Mouse (Mus musculus): Measurements from ENCODE around the gene Ephx4. TPM values are rescaled to one million over a fixed set of nuclear protein-coding genes. Genes with fewer than 3 reads are reported as not detected.

Gene Ephx4
- total RNA-seq (2021) = under 1 TPM; 0.23 to 0.26 TPM
- 0.35 and 0.45 TPM in 2 replicates for polyA plus RNA-seq (2012; rRNA removed)
- long read RNA-seq = 0 reads

DNA sequence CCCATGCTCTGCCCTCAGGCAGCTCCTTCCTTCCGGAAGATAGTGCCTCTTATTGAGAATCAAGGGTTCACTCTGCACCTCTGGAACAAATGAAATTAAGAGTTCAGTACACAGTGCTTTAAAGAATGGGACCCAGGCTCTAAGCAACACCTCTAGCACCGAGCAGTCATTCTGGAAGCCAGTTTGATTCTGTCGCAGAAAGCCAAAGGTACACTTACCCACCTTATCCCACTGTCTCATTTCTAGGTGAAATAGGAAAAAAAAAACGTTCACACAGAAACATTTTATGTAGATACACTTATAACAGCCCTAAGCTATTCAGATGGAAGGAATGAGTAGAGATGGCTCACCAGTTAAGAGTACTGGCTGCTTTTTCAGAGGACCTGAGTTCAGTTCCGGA is at the start of gene Ephx4:
Gene Ephx4, plus strand, starts transcription at position 301 of the 400 bp plus-strand sequence.
- H3K36me3 ChIP-seq (ENCODE audit: control insufficient read depth, insufficient read depth, low read length) = no peaks in the 10 kb centered on the region
- H3K4me3 ChIP-seq = peak within 1 kb of the TSS; percentile 44
- H3K9ac ChIP-seq (ENCODE audit: low read depth, low read length) = peak within 1 kb of the TSS; percentile 16; the same call in 1 of the 2 replicates
- WGBS = 35% methylated on average over 5 of the region's 5 CpGs
- DNase-seq = no peak
- no peaks in the 10 kb centered on the region; the same call in 1 of the 2 replicates for H3K4me1 ChIP-seq (ENCODE audit: control insufficient read depth, insufficient read depth, low read length)
- H3K27me3 ChIP-seq (ENCODE audit: control insufficient read depth, insufficient read depth, low read length) = peaks cover 4% of the 10 kb centered on the region; the same call in 1 of the 2 replicates
- no peaks in the 10 kb centered on the region for H3K79me2 ChIP-seq (replicated peaks; ENCODE audit: control insufficient read depth, insufficient read depth, low read length)
- H3K27ac ChIP-seq = no peak within 1 kb of the TSS
- TF ChIP-seq EP300 (IDR thresholded peaks at IDR 0.05; ENCODE audit: insufficient read depth, low read depth, low read length) (no peak), POLR2A (IDR thresholded peaks at IDR 0.05; ENCODE audit: insufficient read depth, low read depth, low read length) (no peak), CTCF (IDR thresholded peaks at IDR 0.05) (no peak)
- intact Hi-C loops (cut with DNase I) = no loop called here

DNA sequence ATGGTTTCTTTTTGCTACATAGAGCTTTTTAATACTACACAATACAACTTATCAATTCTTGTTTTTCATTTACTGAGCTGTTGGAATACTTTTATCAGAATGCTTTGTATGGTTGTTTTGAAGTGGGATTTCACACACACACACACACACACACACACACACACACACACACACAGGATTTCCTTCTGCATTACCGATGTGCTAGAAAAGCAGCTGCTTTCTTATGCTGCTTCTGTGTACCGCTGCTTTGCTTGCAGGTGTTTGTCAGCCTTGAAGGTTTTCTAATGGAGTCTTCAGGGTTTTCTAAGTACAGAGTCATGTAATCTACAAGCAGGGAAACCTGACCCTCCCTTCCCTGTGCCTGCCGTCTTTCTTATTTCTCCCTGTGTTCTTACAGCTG is 48.6 kb upstream of the Ephx4 start:
- intact Hi-C loops (cut with DNase I) = no loop called here
- H3K4me1 ChIP-seq (ENCODE audit: control insufficient read depth, insufficient read depth, low read length) = no peaks in the 10 kb centered on the region
- no peaks in the 10 kb centered on the region for H3K27me3 ChIP-seq (ENCODE audit: control insufficient read depth, insufficient read depth, low read length)
- WGBS = 55% methylated on average over 3 of the region's 3 CpGs
- no peak overlapping the region for H3K4me3 ChIP-seq
- no peak overlapping the region for H3K9ac ChIP-seq (ENCODE audit: low read depth, low read length)
- DNase-seq = no peak
- H3K79me2 ChIP-seq (replicated peaks; ENCODE audit: control insufficient read depth, insufficient read depth, low read length) = no peaks in the 10 kb centered on the region
- no peak overlapping the region for H3K27ac ChIP-seq
- TF ChIP-seq EP300 (IDR thresholded peaks at IDR 0.05; ENCODE audit: insufficient read depth, low read depth, low read length) (no peak), CTCF (IDR thresholded peaks at IDR 0.05) (no peak), POLR2A (IDR thresholded peaks at IDR 0.05; ENCODE audit: insufficient read depth, low read depth, low read length) (no peak)
- H3K36me3 ChIP-seq (ENCODE audit: control insufficient read depth, insufficient read depth, low read length) = no peaks in the 10 kb centered on the region

DNA sequence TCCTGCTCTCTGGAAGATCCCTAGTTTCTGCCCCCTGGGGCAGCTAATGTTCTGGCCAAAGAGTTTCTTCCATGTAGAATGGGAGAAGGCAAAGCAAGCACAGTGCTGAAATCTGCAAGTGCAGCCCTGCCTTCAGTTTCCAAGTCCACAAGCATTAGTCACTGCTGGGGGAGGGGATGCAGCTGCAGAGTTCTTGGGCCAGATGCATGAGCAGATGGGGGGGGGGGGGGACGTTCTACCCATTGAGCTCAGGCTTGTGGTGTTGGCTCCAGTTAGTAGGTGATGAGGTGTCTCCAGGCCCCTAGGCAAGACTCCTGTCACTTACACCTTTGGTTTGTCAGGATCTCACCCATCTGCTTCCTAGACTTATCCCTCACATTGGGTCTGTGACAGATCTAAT is 46.7 kb upstream of the Ephx4 start:
- Histone ChIP-seq H3K36me3 (ENCODE audit: control insufficient read depth, insufficient read depth, low read length) (no peaks in the 10 kb centered on the region), H3K27ac (no peak overlapping the region), H3K4me3 (no peak overlapping the region), H3K4me1 (ENCODE audit: control insufficient read depth, insufficient read depth, low read length) (no peaks in the 10 kb centered on the region; the same call in 1 of the 2 replicates), H3K9ac (ENCODE audit: low read depth, low read length) (no peak overlapping the region), H3K79me2 (replicated peaks; ENCODE audit: control insufficient read depth, insufficient read depth, low read length) (no peaks in the 10 kb centered on the region), H3K27me3 (ENCODE audit: control insufficient read depth, insufficient read depth, low read length) (no peaks in the 10 kb centered on the region)
- intact Hi-C loops (cut with DNase I) = loop anchor here (5.0 kb wide), 1 partner anchor 82 kb away; the partner anchor contains the start of gene Btbd8
- TF ChIP-seq EP300 (IDR thresholded peaks at IDR 0.05; ENCODE audit: insufficient read depth, low read depth, low read length) = no peak
- TF ChIP-seq POLR2A (IDR thresholded peaks at IDR 0.05; ENCODE audit: insufficient read depth, low read depth, low read length) = no peak
- TF ChIP-seq CTCF (IDR thresholded peaks at IDR 0.05) = no peak
- 0% methylated on average over 1 of the region's 1 CpGs for WGBS
- DNase-seq = peak; percentile 34 to 50

DNA sequence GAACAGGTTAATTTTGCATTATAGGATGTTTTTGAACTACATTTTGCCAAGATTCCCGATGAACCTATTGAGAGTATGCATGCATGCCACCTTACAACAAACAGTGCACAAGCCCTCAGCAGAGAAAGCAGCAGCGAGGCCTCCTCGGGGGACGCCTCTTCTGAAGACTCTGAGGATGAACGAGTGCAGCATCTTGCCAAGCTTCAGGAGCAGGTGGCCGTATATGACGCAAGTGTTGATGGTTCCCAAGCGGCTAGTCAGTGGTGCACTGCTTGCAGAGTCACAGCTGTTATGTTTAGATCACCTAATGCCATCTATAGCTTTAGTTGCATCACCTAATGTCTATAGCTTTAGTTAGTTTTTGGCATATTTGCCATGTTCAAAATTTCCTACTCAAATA is 44.8 kb upstream of the Ephx4 start:
- Histone ChIP-seq H3K27me3 (ENCODE audit: control insufficient read depth, insufficient read depth, low read length) (no peaks in the 10 kb centered on the region), H3K27ac (no peak overlapping the region), H3K79me2 (replicated peaks; ENCODE audit: control insufficient read depth, insufficient read depth, low read length) (no peaks in the 10 kb centered on the region), H3K9ac (ENCODE audit: low read depth, low read length) (no peak overlapping the region), H3K4me1 (ENCODE audit: control insufficient read depth, insufficient read depth, low read length) (no peaks in the 10 kb centered on the region; the same call in 1 of the 2 replicates), H3K4me3 (no peak overlapping the region), H3K36me3 (ENCODE audit: control insufficient read depth, insufficient read depth, low read length) (no peaks in the 10 kb centered on the region)
- intact Hi-C loops (cut with DNase I) = loop anchor here (5.0 kb wide), 1 partner anchor 80 kb away; the partner anchor contains the start of gene Btbd8
- no peak for DNase-seq
- WGBS = 84% methylated on average over 8 of the region's 8 CpGs
- TF ChIP-seq POLR2A (IDR thresholded peaks at IDR 0.05; ENCODE audit: insufficient read depth, low read depth, low read length) (no peak), EP300 (IDR thresholded peaks at IDR 0.05; ENCODE audit: insufficient read depth, low read depth, low read length) (no peak), CTCF (IDR thresholded peaks at IDR 0.05) (no peak)

DNA sequence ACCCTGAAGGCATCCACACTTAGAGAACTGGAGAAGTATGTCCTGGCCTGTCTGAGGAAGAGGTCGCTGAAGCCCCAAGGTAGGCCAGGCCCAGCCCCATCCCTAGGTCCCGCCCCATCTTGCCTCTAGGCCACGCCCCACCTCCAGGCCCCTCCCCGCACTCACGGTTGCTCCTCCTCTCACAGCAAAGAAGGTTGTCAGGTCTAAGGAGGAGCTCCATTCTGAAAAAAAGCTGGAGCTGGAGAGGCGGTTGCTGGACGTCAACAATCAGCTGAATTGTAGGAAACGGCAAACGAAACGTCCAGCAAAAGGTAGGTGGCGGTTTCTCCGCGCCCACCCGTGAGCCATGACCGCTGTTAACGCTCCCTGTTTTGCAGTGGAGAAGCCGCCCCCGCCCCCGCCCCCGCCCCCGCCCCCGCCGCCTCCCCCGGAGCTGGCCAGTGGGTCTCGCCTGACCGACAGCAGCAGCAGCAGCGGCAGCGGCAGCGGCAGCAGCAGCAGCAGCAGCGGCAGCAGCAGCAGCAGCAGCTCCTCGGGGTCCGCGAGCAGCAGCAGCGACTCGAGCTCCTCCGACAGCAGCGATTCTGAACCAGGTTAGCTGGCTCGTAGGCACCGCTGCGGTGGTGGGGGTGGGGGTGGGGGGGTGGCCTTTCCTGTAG is 43.0 kb upstream of the Ephx4 start:
- 3% methylated on average over 32 of the region's 40 CpGs for WGBS
- no peak for TF ChIP-seq CTCF (IDR thresholded peaks at IDR 0.05)
- peak; percentile 52; the same call in 1 of the 2 replicates for TF ChIP-seq POLR2A (IDR thresholded peaks at IDR 0.05; ENCODE audit: insufficient read depth, low read depth, low read length)
- TF ChIP-seq EP300 (IDR thresholded peaks at IDR 0.05; ENCODE audit: insufficient read depth, low read depth, low read length) = no peak
- Histone ChIP-seq H3K4me3 (peak overlapping the region; percentile 62), H3K4me1 (ENCODE audit: control insufficient read depth, insufficient read depth, low read length) (no peaks in the 10 kb centered on the region; the same call in 1 of the 2 replicates), H3K27me3 (ENCODE audit: control insufficient read depth, insufficient read depth, low read length) (no peaks in the 10 kb centered on the region), H3K9ac (ENCODE audit: low read depth, low read length) (peak overlapping the region; percentile 89), H3K79me2 (replicated peaks; ENCODE audit: control insufficient read depth, insufficient read depth, low read length) (no peaks in the 10 kb centered on the region), H3K27ac (peak overlapping the region; percentile 56), H3K36me3 (ENCODE audit: control insufficient read depth, insufficient read depth, low read length) (no peaks in the 10 kb centered on the region)
- DNase-seq = peak; percentile 88 to 91
- intact Hi-C loops (cut with DNase I) = loop anchor here (5.0 kb wide), 1 partner anchor 78 kb away; the partner anchor contains the start of gene Btbd8

Data from heart, adult 2 months (tissue).